Mouse (Mus musculus): Measurements from ENCODE around the gene Usp6nl. TPM values are rescaled to one million over a fixed set of nuclear protein-coding genes. Genes with fewer than 3 reads are reported as not detected.

Usp6nl gene
- polyA plus RNA-seq, 1 experiment from 2014 or later, result 10.2 TPM

DNA sequence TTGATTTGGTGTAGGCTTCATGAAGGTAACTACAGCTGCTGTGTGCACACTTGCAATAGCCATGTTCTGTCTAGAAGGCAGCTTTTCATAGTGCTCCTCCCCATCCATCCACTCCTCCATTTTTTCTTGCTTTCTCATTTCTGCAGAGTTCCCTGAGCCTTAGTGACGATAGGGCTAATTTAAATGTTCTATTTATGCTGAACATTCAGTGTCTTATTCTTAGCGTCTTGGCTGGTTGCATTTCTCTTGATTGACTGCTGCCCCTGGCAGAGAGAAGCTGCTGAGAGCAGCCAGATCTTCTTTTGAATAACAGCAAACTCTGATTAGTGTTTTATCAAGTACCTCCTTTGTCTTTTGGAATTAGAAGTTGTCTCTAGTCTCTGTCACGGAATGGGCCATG lies 15.6 kb upstream of the Usp6nl start:
- Histone ChIP-seq H3K9me3 (replicated peaks) (no peaks in the 10 kb centered on the region), H3K36me3 (no peaks in the 10 kb centered on the region), H3K4me3 (no peak overlapping the region), H3K27ac (ENCODE audit: poor library complexity, severe bottlenecking) (no peak overlapping the region), H3K9ac (no peak overlapping the region), H3K27me3 (replicated peaks) (no peaks in the 10 kb centered on the region), H3K4me1 (replicated peaks) (no peaks in the 10 kb centered on the region), H3K4me2 (no peak overlapping the region)
- no peak for ATAC-seq (ENCODE audit: insufficient number of reproducible peaks, low FRiP score)
- WGBS, result 61% methylated on average over 3 of the region's 3 CpGs

DNA sequence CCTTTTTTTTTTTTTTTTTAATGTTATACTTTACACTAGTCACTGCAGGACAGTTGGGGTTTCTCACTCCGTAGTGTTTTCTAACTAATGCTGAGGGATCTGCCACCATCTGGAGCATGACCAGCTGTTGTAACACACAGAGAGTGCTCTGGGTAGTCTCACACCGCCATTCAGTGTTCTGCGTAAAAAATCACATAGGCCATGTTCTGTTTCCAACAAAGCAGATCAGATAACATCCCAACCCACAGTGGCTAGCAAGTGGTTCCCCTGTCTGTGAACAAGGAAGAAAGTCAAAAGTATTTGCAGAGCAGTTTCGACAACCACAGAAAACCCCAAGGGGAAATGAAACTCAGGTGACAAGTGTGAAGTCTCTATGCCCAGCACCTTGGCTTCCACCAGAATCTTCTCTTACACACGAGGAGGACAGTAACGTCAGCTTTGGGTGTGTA lies 13.1 kb upstream of the Usp6nl start:
- H3K4me2 ChIP-seq, result no peak overlapping the region
- no peak overlapping the region for H3K27ac ChIP-seq (ENCODE audit: poor library complexity, severe bottlenecking)
- no peak for ATAC-seq (ENCODE audit: insufficient number of reproducible peaks, low FRiP score)
- WGBS, result 67% methylated on average over 6 of the region's 6 CpGs
- no peak overlapping the region for H3K9ac ChIP-seq
- H3K36me3 ChIP-seq, result no peaks in the 10 kb centered on the region
- no peaks in the 10 kb centered on the region for H3K9me3 ChIP-seq (replicated peaks)
- H3K4me3 ChIP-seq, result no peak overlapping the region
- H3K4me1 ChIP-seq (replicated peaks), result no peaks in the 10 kb centered on the region
- H3K27me3 ChIP-seq (replicated peaks), result no peaks in the 10 kb centered on the region

DNA sequence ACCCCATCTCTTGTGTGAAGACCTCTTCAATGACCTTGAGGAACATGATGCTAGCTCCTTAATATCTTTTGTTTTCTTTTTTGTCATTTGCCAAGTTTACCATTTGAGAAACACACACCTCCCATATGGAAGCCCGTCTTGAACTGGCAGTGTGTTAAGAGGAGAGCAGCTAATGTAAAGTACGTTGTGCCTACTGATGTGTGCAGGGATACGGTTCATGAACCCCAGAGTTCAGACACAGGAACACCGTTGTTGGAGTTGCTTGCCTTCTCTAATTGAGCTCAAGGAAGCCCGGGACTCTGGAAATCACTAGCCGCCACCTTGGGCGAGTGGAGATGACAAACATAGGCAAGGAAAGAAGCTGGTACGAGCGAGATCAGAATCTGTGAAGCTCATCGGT lies 9.7 kb upstream of the Usp6nl start:
- Histone ChIP-seq H3K9me3 (replicated peaks) (no peaks in the 10 kb centered on the region), H3K4me1 (replicated peaks) (no peaks in the 10 kb centered on the region), H3K4me3 (no peak overlapping the region), H3K4me2 (no peak overlapping the region), H3K9ac (no peak overlapping the region), H3K27me3 (replicated peaks) (no peaks in the 10 kb centered on the region), H3K36me3 (no peaks in the 10 kb centered on the region), H3K27ac (ENCODE audit: poor library complexity, severe bottlenecking) (no peak overlapping the region)
- WGBS, result 83% methylated on average over 10 of the region's 10 CpGs
- ATAC-seq (ENCODE audit: insufficient number of reproducible peaks, low FRiP score), result no peak

DNA sequence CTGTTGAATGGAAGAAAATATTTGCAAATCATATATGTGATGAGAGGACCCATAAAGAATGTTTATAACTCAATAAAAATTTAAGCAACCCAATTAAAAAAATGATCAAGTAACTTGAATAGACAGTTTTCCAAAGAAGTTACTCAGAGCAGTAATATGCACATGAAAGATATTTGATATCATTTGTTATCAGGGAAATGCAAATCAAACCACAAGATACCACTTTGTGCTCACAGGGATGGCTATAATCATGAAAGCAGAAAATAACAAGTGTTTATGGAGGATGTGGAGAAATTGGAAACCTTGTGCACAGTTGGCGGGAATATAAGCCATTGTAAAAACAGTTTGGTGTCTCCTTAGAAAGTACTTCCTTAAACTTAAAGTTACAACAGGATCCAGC lies 8.7 kb upstream of the Usp6nl start:
- Histone ChIP-seq H3K9me3 (replicated peaks) (no peaks in the 10 kb centered on the region), H3K9ac (no peak overlapping the region), H3K4me3 (no peak overlapping the region), H3K36me3 (no peaks in the 10 kb centered on the region), H3K4me1 (replicated peaks) (0 out of 2 replicates have a peak, but pooled peaks cover 2% of the 10 kb centered on the region), H3K27me3 (replicated peaks) (no peaks in the 10 kb centered on the region), H3K4me2 (no peak overlapping the region), H3K27ac (ENCODE audit: poor library complexity, severe bottlenecking) (no peak overlapping the region)
- WGBS, result 95% methylated on average over 1 of the region's 1 CpGs
- ATAC-seq (ENCODE audit: insufficient number of reproducible peaks, low FRiP score), result no peak

DNA sequence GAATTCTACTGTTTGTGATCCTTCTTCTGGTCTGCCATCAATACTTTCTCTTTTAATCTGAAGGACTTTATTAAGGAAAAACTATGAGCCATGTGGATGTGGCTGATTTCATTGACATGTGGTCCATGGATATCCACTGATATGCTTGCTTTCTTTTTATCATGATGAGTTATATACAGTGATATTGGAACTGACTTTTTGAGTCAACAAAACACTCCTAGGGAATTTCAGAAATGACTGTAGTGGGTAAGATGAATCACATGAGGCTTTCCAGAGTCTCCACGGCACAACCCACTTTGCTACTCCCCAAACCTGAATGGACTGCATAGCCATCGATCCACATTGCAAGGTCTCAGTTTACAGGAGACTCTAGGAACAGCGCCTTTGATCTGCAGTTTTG lies 2.3 kb upstream of the Usp6nl start:
- Histone ChIP-seq H3K27ac (ENCODE audit: poor library complexity, severe bottlenecking) (no peak overlapping the region), H3K4me2 (no peak overlapping the region), H3K4me3 (no peak overlapping the region), H3K9ac (no peak overlapping the region), H3K4me1 (replicated peaks) (peaks cover 13% of the 10 kb centered on the region), H3K27me3 (replicated peaks) (no peaks in the 10 kb centered on the region), H3K36me3 (no peaks in the 10 kb centered on the region), H3K9me3 (replicated peaks) (no peaks in the 10 kb centered on the region)
- WGBS, result 80% methylated on average over 3 of the region's 3 CpGs
- no peak for ATAC-seq (ENCODE audit: insufficient number of reproducible peaks, low FRiP score)

DNA sequence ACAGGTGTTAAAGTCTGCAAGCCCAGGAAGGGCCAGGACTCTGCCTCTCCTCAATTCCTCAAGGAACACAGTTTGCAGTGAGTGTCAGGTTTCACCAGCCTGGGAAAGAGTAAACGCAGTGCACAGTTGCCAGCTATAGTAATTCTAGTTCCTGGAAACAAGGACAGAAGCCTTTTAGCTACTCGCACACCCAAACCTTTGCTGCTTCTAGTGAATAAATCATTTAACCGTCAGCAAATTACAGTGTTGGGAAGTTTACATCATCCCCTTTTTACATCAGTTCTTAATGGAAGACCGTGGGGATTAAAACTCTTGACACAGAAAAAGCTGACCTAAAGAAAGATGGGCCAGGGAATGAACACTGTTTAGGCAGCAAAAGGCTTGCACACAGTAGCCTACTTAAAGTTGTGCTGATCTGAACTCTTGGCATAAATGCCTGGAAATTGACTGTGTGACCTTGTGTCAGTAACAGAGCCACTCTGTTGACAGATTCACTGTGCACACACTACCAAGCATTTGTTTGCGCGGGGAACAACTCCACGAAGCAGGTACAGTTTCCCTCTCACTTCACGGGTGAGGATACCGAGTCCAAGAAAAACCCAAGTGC lies 595 bp upstream of the Usp6nl start:
- H3K36me3 ChIP-seq, result no peaks in the 10 kb centered on the region
- peak overlapping the region; percentile 98 for H3K4me3 ChIP-seq
- no peaks in the 10 kb centered on the region for H3K9me3 ChIP-seq (replicated peaks)
- ATAC-seq (ENCODE audit: insufficient number of reproducible peaks, low FRiP score), result peak; percentile 10; the same call in 1 of the 2 replicates
- H3K27ac ChIP-seq (ENCODE audit: poor library complexity, severe bottlenecking), result peak overlapping the region; percentile 96
- peak overlapping the region; percentile 70 for H3K4me2 ChIP-seq
- H3K4me1 ChIP-seq (replicated peaks), result peaks cover 17% of the 10 kb centered on the region
- peak overlapping the region; percentile 97 for H3K9ac ChIP-seq
- H3K27me3 ChIP-seq (replicated peaks), result no peaks in the 10 kb centered on the region
- 11% methylated on average over 9 of the region's 9 CpGs for WGBS

DNA sequence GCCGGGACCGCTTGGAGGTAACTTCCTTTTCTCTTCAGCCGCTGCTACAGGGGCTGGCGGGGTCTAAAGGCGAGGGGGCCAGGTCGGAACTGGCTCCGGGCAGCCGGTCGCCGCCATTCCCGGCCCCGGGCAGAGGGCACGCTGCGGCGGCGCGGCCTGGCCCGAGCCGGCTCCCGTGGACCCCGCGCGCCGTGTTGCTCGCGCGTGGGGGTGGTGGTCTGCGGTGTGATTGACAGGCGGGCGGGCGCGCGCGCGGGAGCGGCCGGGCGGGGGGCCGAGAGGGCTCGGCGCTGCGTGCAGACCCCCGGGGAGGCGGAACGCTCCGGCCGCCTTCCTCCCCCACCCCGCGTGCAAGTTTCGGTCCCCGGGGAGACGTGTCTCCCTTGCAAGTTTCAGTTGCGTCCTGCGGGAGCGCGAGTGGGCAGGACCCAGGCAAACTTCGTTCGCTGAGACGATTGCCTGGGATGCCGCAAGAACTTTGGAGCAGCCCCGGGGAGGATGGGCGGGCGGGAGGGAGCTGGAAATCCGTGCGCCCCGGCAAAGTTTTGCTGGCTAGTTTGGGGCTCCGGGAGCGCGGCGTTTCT lies 563 bp downstream of the Usp6nl start:
- Histone ChIP-seq H3K4me1 (replicated peaks) (peaks cover 17% of the 10 kb centered on the region), H3K4me3 (peak overlapping the region; percentile 98), H3K4me2 (peak overlapping the region; percentile 70), H3K9me3 (replicated peaks) (no peaks in the 10 kb centered on the region), H3K9ac (peak overlapping the region; percentile 97), H3K27ac (ENCODE audit: poor library complexity, severe bottlenecking) (peak overlapping the region; percentile 96), H3K36me3 (no peaks in the 10 kb centered on the region), H3K27me3 (replicated peaks) (no peaks in the 10 kb centered on the region)
- under 1% methylated on average over 69 of the region's 70 CpGs for WGBS
- peak; percentile 64 for ATAC-seq (ENCODE audit: insufficient number of reproducible peaks, low FRiP score)

DNA sequence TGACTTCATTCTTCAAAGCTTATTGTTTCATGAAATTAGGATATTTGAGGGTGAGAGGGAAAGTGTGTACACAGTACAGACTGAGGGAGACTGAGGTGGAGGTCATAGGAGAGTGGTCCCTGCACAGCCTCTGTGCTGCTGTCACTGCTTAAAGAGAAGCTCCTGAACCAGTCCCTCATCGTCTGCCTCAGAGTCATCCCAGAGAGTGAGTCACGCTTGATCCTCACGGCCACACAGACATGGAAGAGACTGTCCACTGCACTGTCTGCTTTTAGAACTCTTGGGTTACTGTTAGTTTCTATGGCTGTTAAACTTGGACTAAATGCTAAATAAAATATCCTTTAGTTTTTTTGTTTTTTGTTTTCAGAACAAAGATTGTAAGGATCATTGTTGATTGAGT lies 3.2 kb downstream of the Usp6nl start:
- no peaks in the 10 kb centered on the region for H3K27me3 ChIP-seq (replicated peaks)
- no peak for ATAC-seq (ENCODE audit: insufficient number of reproducible peaks, low FRiP score)
- no peak overlapping the region for H3K27ac ChIP-seq (ENCODE audit: poor library complexity, severe bottlenecking)
- H3K9me3 ChIP-seq (replicated peaks), result no peaks in the 10 kb centered on the region
- WGBS, result 47% methylated on average over 3 of the region's 3 CpGs
- no peak overlapping the region for H3K9ac ChIP-seq
- H3K4me2 ChIP-seq, result no peak overlapping the region
- peaks cover 26% of the 10 kb centered on the region for H3K4me1 ChIP-seq (replicated peaks)
- no peak overlapping the region for H3K4me3 ChIP-seq
- no peaks in the 10 kb centered on the region for H3K36me3 ChIP-seq

DNA sequence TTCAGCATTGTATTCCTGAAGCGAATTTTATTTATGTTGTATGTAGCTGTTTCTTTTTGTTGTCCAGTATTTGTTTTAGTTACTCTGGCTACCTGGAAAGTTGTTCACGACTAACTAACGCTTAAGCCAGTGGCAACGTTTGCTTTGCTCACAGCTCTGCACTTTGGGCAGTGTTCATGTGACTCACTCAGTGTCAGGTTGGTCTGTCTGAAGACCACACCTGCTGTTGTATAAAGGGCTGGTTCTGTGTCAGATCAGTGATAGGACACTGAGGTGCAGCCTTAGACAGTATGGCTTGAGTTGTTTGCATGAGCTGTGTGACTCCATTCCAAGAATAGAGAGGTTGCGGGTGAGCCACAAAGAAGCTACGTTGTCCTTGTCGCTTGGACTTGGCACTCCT lies 6.5 kb downstream of the Usp6nl start:
- no peaks in the 10 kb centered on the region for H3K9me3 ChIP-seq (replicated peaks)
- no peak for ATAC-seq (ENCODE audit: insufficient number of reproducible peaks, low FRiP score)
- H3K4me2 ChIP-seq, result no peak overlapping the region
- H3K4me1 ChIP-seq (replicated peaks), result peaks cover 39% of the 10 kb centered on the region
- no peaks in the 10 kb centered on the region for H3K36me3 ChIP-seq
- H3K4me3 ChIP-seq, result no peak overlapping the region
- no peak overlapping the region for H3K27ac ChIP-seq (ENCODE audit: poor library complexity, severe bottlenecking)
- no peaks in the 10 kb centered on the region for H3K27me3 ChIP-seq (replicated peaks)
- no peak overlapping the region for H3K9ac ChIP-seq
- WGBS, result 82% methylated on average over 7 of the region's 7 CpGs

DNA sequence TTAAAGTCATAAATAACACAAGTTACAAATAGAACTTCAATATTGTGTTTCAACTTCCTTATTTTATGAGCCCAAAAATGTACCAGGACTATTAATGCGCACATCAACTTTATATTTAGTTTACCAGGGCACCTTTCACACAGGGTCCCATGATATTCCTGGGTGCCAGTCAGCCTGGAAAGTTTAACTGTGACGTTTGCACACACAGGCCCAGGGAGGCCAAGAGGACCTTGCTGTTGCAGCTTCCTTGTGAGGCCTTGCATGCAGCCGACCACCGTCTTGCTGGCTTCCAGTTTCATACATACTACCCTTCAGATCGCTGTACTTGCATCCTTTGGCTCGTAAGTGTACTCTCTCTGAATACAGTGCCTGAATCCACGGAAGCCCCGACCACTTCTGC lies 8.3 kb downstream of the Usp6nl start:
- H3K27ac ChIP-seq (ENCODE audit: poor library complexity, severe bottlenecking), result no peak overlapping the region
- H3K9ac ChIP-seq, result no peak overlapping the region
- H3K4me2 ChIP-seq, result no peak overlapping the region
- no peaks in the 10 kb centered on the region for H3K9me3 ChIP-seq (replicated peaks)
- 84% methylated on average over 8 of the region's 8 CpGs for WGBS
- no peaks in the 10 kb centered on the region for H3K27me3 ChIP-seq (replicated peaks)
- ATAC-seq (ENCODE audit: insufficient number of reproducible peaks, low FRiP score), result no peak
- H3K4me3 ChIP-seq, result no peak overlapping the region
- peaks cover 42% of the 10 kb centered on the region for H3K4me1 ChIP-seq (replicated peaks)
- no peaks in the 10 kb centered on the region for H3K36me3 ChIP-seq

DNA sequence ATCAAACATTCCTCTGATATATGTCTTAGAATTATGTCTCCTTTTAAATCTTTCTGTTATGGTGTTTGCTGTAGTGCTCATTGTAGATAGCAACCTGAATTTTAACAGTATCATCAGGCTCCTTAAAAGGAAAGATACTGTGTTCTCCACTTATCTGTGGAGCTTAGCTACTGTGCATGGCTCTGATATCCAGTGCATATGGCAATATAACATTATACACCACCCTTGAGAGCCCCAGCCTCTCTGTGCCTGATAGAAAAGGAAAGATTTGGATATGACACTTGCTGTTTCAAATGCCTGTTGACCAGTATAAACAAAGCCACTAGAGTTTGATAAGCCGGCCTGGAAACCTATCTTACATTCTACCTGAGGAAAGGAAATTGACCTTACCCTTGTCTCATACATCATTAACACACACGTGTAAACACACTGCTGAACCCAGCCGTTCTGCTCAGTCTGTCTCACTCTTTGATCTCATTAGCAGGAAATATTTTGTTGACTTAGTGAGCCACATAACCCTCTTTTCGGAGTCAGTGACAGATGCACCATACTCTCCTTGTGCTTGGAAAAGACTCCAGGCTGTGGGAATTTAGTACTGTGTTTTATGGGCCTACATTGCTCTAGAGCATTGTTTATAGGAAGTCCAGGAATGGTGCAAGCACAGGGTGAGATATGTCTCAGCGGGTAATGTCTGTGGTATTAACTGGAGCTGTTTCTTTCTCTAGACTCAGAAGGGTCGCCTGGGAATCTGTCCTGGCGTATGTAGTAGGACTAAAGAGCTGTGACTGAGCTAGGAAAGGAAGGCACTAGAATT lies 9.1 kb downstream of the Usp6nl start:
- WGBS, result 58% methylated on average over 7 of the region's 7 CpGs
- Histone ChIP-seq H3K4me1 (replicated peaks) (peaks cover 42% of the 10 kb centered on the region), H3K9me3 (replicated peaks) (no peaks in the 10 kb centered on the region), H3K27ac (ENCODE audit: poor library complexity, severe bottlenecking) (no peak overlapping the region), H3K36me3 (no peaks in the 10 kb centered on the region), H3K27me3 (replicated peaks) (no peaks in the 10 kb centered on the region), H3K4me3 (no peak overlapping the region), H3K4me2 (no peak overlapping the region), H3K9ac (no peak overlapping the region)
- ATAC-seq (ENCODE audit: insufficient number of reproducible peaks, low FRiP score), result 0 out of 2 replicates have a peak, but pooled peaks have one; percentile 33
